Mouse (Mus musculus) MN1 (cell line): Measurements from ENCODE around the gene Olfr118.
"Not testable (repeated sequence)": the region's sequence is repeated elsewhere in the genome, so short reads cannot be mapped to it uniquely, and the experiment has no call there.

Experiments
- DNase-seq: peaks from one replicate; pipeline ENCODE4 v3.0.0-alpha.2; 2016; ENCODE audit warnings: low spot score

The Olfr118 gene

GRCm38 (mm10) chr17:37666688-37667087 lies at the start of gene Olfr118:
Gene Olfr118, plus strand, starts transcription at chr17:37666988.
- DNase-seq, result no peak

GRCm38 (mm10) chr17:37627009-37627408 lies 39.8 kb upstream of the Olfr118 start, which contains the start of the genes Olfr115 and Olfr116:
Gene Olfr115, minus strand, starts transcription at chr17:37627109.
Gene Olfr116, minus strand, starts transcription at chr17:37627199.
- DNase-seq, result no peak

GRCm38 (mm10) chr17:37663682-37664081 lies 3.1 kb upstream of the Olfr118 start, which contains the start of gene Olfr117:
Gene Olfr117, minus strand, starts transcription at chr17:37663782.
- no peak for DNase-seq

GRCm38 (mm10) chr17:37696264-37696663 lies 29.5 kb downstream of the Olfr118 start, which contains the start of gene Olfr119:
Gene Olfr119, plus strand, starts transcription at chr17:37696564.
- DNase-seq, result not testable (repeated sequence)

- no peak for DNase-seq
Measured at GRCm38 (mm10) chr17:37721508-37721907, 54.7 kb downstream of the Olfr118 start, which contains the start of gene Olfr120. Gene Olfr120, plus strand, starts transcription at chr17:37721808.
